Mouse (Mus musculus) spleen, postnatal 10 days (tissue): ENCODE measurements at regions not wholly inside any gene's neighbourhood (a gene's known extent, or its start where the extent isn't known, plus 50 kb on each side); places are given as distances from the start of the nearest gene placed in this dataset.
A peak's percentile ranks its signal among the peaks of the same experiment; 100 is the strongest.
"Not testable (repeated sequence)": the region's sequence is repeated elsewhere in the genome, so short reads cannot be mapped to it uniquely, and the experiment has no call there.

ENCODE experiments used
- DNase-seq, 2 experiments: peaks; one replicate each; pipeline ENCODE4 v3.0.0; 2021 to 2022; ENCODE audit warnings: low spot score in 2 of 2

GRCm38 (mm10) chr3:9133991-9134390 is 475.9 kb downstream of the Zfp704 start:
- DNase-seq = no peak

- DNase-seq = no peak
Measured at GRCm38 (mm10) chr3:9132104-9132751, 477.7 kb downstream of the Zfp704 start.

GRCm38 (mm10) chr3:9131366-9131765 is 478.5 kb downstream of the Zfp704 start:
- no peak for DNase-seq

GRCm38 (mm10) chr3:9128407-9128806 is 481.5 kb downstream of the Zfp704 start:
- DNase-seq = no peak

- no peak for DNase-seq
Measured at GRCm38 (mm10) chr3:9123079-9123478, 486.8 kb downstream of the Zfp704 start.

GRCm38 (mm10) chr3:9117913-9118312 is 492.0 kb downstream of the Zfp704 start:
- DNase-seq = no peak

GRCm38 (mm10) chr3:9113410-9113809 is 496.5 kb downstream of the Zfp704 start:
- DNase-seq = no peak

GRCm38 (mm10) chr3:9110741-9111140 is 499.1 kb downstream of the Zfp704 start:
- DNase-seq = no peak

- no peak for DNase-seq
Measured at GRCm38 (mm10) chr3:9109991-9110390, 499.9 kb downstream of the Zfp704 start.

- no peak for DNase-seq
Measured at GRCm38 (mm10) chr3:9109485-9109884, 500.4 kb downstream of the Zfp704 start.

- no peak for DNase-seq
Measured at GRCm38 (mm10) chr3:9107766-9108410, 502.0 kb downstream of the Zfp704 start.

- DNase-seq = no peak
Measured at GRCm38 (mm10) chr3:9105191-9105926, 504.5 kb downstream of the Zfp704 start.

GRCm38 (mm10) chr3:9103456-9103855 is 506.4 kb downstream of the Zfp704 start:
- no peak for DNase-seq

- no peak for DNase-seq
Measured at GRCm38 (mm10) chr3:9101240-9101639, 508.6 kb downstream of the Zfp704 start.

GRCm38 (mm10) chr3:9100761-9101160 is 509.1 kb downstream of the Zfp704 start:
- DNase-seq = no peak

GRCm38 (mm10) chr3:9098441-9098840 is 511.4 kb downstream of the Zfp704 start:
- no peak for DNase-seq

- DNase-seq = no peak
Measured at GRCm38 (mm10) chr3:9084134-9084533, 525.8 kb downstream of the Zfp704 start.

- no peak for DNase-seq
Measured at GRCm38 (mm10) chr3:9082061-9082460, 527.8 kb downstream of the Zfp704 start.

- no peak for DNase-seq
Measured at GRCm38 (mm10) chr3:9078201-9078600, 531.7 kb downstream of the Zfp704 start.

- DNase-seq = peak; percentile 11 to 52
Measured at GRCm38 (mm10) chr3:9076696-9077095, 533.2 kb downstream of the Zfp704 start.

GRCm38 (mm10) chr3:9072471-9072870 is 537.4 kb downstream of the Zfp704 start:
- not testable (repeated sequence) for DNase-seq

GRCm38 (mm10) chr3:9067048-9067447 is 542.8 kb downstream of the Zfp704 start:
- peak; percentile 53 to 82 for DNase-seq

GRCm38 (mm10) chr3:9066374-9066773 is 543.5 kb downstream of the Zfp704 start:
- no peak for DNase-seq
